Mouse (Mus musculus) gastrocnemius, postnatal 4 days (tissue): ENCODE results near the gene Cacna1d. TPM values are rescaled to one million over a fixed set of nuclear protein-coding genes. Genes with fewer than 3 reads are reported as not detected.

Experiments used
- DNase-seq, 2 experiments: peaks; one replicate each; pipeline ENCODE4 v3.0.0; 2021 to 2022; ENCODE audit warnings: low spot score in 2 of 2, mixed read lengths in 2 of 2
- total RNA-seq, 2 experiments: library from RNA; stranded (reverse); gene quantifications; 2 replicates each; pipeline ENCODE4 v1.2.3; 2021

Gene Cacna1d
- total RNA-seq, 2 experiments from 2014 or later, result 2.5 TPM

DNA sequence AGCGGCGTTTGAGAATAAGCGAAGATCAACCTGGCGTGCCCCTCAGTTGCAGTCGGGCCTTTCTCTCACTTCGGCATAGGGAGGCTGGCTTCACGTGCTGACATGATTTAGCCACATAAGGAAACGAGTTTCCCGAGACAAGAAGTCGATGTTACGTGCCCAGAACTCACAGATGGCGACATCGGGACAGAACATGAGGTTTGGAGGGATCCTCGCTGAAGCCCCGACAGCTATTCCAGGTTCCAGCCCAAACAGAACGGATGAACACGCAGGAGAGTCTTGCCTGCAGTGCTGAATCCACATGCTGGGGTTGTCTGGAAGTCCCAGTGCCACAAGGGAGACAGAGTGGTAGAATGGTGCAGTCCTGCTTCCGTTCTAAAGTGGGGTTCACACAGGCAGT, 452.8 kb downstream of the Cacna1d start:
- no peak for DNase-seq

DNA sequence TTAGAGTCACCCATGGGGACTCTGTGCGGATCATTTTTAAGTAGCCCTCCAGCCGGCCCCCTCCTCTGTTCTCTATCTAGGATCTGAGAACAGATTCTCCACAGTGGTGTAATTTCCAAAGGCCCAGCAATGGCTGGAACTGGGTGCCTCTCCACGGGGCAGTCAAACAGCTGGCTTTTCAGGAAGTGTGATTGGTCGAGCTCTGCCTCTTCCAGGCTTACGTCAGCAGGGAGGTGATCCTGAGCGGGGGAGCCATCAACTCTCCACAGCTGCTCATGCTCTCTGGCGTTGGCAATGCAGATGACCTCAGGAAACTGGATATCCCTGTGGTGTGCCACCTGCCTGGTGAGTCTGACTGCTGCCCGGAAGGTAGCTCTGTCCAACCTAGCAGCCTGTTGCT, 457.9 kb downstream of the Cacna1d start:
- DNase-seq, result no peak

DNA sequence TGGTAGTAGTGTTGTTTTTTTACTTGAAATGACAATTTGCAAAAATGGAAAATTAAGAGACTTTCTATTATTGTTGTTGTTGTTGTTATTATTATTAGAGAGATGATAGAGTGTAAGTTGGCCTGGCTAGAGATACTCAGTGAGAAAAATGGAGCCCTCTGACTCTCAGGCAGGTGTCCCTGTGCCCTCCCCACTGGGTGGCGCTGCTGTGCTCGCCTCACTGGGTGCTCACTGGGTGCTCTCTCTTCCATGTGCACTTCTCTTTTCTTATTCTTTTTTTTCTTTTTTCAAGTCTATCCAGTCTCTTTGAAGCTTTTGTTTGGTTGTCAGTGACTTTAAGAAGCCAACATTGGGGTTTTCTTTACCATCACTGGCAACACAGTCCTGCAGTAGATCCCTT, 463.9 kb downstream of the Cacna1d start:
- no peak for DNase-seq

DNA sequence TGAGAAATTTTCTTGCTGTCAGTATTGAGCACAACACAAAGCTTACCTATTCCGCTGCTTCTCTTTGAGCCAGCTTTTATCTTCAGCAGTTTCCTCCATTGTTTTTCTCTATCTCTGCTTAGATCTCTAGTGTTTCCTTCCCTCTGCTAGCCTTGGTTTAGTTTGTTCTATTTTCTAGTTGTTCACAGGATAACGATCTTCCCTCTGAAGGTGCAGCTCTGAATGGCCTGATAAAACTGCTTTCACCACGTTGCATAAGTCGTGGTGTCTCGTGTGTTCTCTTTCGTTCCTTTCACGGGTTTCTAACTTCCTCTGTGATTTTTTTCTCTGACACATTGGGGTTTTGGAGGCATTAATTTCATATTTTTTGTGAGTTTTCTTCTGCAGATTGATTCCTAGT, 466.9 kb downstream of the Cacna1d start:
- no peak for DNase-seq

DNA sequence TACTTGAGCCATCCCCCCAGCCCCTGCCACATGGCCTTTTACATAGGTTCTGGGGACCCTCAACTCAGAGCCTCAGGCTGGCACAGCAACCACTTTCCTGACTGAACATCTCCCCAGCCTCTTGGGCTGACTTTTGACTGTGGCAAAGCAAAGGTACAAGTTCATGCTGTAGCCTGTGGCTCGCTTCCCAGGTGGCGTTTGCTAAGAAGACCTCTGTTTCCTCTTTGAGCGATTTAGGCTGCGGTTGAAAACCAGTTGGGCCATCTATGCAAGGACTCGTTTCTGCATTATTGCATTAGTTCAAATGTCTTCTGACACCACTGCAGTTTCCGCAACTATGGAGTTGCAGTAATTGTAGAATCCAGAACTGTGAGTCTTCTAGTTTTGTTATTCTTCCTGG, 468.8 kb downstream of the Cacna1d start:
- DNase-seq, result no peak

DNA sequence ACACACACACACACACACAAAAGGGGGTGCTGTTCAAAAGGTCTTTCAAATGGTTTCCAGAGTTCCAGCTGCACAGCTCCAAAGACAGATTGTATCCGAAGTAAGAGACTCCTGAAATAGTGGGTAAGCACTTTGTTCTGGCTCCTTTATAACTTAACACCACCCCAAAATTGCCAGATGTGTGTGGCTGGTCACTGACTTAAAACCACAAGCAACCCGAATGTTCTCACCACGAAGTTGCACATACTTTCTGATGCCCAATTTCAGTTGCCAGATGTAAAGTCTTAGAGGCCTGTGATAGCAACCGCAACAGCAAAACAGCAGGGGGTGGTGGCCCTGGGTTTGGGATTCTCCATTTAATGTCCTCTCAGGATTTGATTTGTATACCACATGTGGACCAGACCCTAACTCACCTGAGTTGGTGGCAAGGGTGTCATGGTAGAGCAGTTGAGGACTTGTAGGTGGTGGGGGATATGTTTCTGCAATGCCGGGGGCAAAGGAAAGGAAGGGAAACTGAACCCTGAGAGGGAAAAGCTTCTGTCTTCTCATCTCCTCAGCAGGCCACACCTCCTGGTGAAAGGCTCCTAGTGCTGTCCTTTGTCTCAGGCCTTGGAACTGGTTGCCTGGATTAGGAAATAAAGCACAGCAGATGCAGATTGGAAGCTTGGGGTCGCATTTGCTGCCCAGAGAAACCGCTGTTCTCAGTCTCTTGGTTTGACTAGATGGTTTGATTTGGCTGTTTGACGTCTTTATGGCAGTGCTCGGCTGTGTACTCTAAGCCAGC, 471.3 kb downstream of the Cacna1d start:
- DNase-seq, result no peak

DNA sequence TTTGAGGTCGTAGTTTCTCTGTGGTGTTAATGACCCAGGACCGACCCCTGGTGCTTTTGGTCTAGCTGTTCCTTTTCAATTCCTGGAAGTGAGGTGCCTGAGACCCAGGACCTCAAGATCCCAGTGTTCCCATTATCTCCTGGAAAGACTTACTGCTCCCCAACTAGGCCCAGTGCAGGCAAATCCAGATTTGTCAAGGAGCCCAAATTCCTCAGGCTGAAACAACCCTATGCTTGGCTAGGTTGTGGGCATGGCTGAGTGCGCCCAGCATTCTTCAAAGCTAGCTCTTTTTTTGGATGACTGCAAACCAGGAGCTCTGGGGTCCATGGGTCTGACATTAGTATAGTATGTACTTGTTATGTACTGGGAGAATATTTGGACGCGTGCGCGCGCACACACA, 471.9 kb downstream of the Cacna1d start:
- DNase-seq, result no peak

DNA sequence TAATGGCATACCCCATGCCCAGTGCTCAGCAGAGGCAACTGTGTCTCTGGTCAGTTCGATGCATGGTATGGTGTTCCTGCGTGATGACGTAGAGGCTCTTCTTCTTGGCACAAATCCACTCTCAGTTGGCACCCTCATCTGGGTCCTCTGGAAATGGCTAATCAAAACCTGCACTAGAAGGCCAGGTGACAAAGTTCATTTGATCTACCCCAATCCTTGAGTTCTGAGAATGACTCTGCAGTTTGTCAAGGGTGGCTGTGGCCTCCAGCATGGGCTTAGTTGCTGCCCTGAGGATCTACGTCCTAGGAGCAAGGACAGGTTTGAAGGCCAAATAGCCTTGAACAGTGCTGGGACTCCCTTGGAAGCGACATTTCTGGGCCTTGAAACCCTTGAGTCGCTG, 472.4 kb downstream of the Cacna1d start:
- no peak for DNase-seq

DNA sequence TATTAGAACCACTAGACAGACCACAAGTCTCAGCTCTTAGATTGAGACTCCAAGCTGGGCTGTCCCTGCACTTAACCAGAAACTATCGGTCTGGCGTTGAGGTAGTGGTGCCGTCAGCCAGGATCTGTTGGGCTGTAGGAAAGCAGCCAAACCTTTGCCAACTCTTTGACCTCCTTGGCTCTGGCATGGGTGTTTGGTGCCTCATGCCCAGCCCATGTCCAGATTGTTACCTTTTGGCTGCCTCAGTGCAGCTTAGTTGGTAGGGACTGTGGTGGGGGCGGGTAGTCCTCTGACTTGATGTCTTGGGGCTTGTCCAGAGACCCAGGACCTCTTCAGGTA, 472.8 kb downstream of the Cacna1d start:
- DNase-seq, result no peak

DNA sequence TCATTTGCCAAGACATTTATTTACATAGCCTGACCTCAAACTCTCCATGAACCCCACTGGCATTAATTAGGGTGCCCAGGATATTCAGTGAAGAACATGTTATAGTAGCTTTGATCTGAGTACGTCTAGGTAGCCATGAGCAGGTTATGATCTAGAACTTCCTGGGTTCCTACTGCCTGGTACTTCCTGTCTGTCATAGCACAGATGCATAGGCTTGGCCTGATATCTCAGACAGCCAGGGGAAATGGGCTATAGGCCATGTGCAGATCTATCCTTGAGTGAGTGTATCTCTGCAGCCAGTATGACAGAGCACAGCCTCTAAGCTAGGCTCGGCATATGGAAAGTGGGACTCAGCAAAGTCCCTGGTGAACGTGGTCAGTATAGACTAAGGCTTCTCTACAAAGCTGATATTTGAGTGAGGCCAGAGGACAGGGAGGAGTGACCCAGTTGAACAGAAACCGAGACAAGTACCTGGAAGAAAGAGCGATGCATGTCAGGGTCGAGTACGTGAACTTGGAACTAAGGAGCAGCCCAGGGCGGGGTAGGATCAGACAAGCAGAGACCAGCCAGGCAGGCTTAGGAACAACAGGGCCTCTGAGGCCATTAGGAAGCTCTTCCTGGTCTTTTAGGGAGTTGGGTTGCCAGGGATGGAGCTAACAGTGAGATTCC, 473.3 kb downstream of the Cacna1d start:
- no peak for DNase-seq

DNA sequence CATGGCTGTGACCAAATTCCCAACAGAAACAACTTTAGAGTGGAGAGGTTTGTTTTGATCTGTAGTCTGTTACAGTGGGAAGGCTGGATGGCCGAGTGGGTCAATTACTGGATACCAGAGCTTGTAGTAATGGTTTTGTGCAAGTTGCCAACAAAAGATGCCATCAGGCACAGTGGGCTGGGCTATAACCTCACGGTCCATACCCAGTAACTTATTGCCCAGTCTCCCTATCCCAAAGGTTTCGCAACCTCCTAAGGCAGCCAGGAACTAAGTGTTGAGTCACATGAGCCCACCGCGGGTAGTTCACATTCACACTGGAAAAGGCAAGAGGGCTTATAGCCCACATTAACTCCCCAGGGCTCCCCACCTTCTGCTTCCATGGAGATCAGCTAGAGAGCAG, 474.6 kb downstream of the Cacna1d start:
- DNase-seq, result no peak

DNA sequence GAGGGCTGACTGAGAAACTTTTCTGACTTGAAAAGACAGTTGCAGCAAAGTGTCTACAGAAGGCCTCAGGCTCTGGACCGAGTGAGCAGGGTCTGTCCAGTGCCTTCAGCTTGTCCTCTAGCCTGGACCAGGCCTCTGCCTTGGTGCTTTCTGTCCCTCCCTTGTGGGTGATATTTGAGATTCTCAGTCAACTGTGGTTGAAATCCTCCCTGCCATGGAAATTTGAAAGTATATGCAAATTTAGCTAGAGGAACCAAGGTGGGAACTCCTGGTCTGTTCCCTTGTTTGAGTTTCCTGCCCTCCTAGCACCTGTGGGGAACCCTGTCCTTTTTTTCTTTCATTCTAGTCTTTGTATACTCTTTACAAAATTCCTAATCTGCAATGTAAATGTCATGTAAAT, 476.2 kb downstream of the Cacna1d start:
- DNase-seq, result no peak

DNA sequence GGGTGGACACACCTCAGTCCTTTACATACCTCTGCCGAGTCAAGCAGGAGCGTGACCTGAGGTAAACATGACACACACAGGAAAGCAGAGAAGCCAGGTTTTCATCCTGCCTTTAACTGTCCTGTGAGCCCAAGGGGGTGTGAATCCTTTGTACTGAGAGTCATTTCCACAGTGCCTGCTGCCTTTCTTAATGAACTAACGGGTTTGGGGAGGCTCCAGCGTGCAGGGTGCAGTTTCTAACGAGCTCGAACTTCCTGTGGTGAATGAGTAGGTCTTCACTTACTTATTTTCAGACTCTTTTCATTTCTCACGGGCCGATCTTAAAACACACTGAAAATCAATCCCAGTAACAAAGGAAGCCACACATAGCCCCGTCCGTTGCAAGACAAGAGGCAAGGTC, 476.8 kb downstream of the Cacna1d start:
- no peak for DNase-seq

DNA sequence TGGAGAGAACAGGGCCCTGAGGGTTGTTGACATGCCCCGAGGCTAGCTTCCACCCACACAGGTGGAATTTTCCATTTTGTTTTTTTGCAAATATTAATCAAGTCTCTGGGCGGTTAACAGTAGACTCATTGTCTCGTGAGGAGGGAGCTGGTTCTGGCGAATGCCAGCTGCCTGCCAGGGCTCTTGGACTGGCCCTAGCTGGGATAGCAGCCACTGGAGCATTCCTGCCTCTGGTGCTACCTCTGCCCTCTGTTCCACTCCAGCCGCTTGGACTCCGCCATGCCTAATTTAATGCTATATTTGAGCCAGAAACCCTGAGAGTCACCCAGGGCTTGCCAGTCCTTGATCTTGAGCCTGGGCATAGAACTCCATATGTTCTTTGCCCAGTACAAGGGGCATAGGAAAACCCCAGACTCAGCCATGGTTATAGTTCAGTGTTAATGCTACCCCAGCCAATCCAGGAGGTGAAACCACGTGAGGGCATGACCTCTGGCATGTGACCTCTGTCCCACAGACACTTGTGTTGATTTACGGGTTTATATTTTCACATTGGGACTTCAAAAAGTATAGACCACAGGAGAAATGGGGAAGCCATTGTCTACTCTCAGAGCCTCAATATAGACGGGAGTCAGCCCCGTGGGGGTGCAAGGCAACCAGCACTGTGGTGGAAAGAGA, 479.2 kb downstream of the Cacna1d start:
- no peak for DNase-seq

DNA sequence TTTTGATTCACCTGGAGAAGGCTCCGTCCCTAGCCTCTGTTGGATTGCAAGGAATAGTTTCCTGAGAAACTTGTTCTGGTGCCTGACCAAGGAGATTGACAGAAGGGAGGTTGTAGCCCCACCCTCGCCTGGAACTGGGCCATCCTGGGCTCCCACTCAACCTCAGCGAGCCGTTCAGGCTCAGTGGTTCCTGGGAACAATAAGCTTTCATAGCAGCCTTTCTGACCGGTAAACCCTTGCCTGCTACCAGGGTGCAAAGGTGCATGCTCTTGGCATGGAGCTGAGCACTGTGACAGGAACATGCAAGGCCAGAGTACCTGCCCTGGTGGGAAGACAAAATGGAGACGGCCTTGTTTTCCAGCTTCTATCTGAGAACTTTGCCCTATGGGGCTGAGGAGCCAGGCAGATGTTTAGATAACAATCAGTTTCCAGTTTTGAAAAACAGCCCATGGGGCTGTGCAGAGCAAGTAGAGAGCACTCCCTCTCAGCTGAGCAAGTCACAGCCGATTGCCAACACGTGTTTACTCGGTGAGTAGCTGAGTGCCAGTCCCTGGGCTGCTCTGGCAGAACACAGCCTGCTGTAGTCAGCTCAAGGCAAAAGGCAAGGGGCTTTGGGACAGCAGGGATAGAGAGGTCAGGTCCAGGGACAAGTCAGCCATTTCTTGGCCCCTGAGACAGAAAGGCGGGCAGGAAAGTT, 481.2 kb downstream of the Cacna1d start:
- peak; percentile 42 to 63 for DNase-seq

DNA sequence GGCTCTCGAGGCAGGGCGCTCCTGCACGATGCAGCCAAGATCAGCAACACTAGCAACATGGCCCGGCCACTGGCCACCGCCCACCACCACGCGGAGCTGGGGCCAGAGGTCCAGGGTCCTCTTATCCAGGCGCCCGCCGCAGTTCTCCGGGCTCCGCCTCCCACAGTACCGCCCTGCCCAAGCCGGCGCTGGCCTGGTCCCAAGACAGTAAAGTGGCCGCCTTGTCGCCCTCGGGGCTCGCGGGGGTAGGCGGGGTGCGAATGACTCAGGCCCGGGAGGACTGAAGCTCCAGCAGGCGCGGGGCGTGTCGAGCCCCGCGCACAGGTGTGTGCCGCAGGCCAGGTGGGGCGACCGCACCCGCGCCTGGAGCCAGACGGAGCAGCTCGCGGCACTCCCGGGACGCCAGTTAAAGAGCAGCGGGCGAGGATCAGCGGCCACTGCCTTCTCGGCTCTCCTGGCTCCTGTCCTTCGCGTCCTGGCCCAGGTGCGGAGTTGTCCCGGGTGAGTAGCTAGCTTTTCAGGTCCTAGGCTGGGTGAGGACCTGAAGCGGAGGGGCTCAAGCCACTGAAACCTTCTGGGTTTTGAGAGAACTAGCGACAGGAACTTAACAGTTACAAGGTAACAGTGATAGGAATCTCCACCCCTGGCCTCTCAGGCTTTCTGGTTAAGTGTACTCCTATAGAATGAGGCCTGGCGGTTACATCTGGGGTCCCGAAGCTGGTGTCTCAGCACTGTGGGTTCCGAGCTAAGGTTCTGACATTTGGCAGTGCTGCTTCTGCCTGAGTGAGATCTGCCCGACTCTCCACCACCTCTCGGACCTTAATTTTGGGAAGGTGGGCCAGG, 482.3 kb downstream of the Cacna1d start, which contains the start of the genes Il17rb and Chdh:
Gene Il17rb, minus strand, starts transcription at position 164 of the 843 bp plus-strand sequence.
Gene Chdh, plus strand, starts transcription at position 291 of the 843 bp plus-strand sequence.
- DNase-seq, result peak; percentile 43 to 57

DNA sequence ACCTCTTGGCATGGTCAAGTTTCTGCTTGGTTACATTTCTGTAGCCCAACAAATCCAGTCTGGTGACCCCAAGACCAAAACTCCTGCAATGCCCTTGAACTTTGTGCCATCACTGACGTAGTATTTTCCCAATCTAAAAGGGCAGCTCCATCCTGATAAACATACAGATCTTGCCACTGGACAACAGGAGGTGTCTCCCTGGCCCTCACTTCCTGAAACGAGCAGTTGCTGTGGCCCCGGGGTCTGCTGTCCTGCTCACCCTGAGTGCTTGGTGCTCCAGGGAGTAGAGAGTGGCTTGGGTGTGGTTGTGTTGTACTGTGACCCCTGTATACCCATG, 491.8 kb downstream of the Cacna1d start:
- no peak for DNase-seq

DNA sequence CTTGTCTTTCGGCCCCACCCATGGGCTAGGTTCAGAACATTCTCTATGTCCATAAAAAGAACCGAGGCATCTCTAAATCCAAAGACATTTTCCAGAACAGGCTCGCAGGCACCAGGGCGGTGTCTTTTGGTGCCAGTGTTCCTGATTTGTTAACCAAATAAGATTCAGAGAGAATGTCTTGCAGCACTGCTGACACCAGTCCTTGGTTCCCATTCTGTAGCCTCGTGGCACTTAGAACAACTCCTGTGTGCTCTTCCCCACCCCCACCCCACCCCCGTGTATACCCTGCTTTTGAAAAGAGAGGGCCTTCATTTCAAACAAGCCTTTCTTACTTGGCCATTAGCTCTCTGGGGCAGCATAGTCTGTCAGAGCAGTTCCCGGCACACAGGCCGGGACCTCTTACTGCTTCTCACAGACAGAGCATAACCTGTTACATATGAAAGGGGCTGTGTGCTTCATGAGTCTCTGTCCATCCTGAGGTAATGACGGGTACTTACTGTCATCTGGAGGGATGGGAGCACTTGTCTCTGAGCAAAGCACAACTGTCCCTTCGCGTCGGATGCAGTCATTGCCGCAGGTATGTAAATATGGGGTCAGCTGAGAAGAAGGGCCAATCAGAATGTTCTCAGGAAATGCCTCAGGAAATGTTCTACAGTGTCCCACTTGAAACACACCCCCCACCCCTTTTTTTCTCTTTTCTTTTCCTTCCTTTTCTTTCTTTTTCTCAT, 492.3 kb downstream of the Cacna1d start:
- no peak for DNase-seq

DNA sequence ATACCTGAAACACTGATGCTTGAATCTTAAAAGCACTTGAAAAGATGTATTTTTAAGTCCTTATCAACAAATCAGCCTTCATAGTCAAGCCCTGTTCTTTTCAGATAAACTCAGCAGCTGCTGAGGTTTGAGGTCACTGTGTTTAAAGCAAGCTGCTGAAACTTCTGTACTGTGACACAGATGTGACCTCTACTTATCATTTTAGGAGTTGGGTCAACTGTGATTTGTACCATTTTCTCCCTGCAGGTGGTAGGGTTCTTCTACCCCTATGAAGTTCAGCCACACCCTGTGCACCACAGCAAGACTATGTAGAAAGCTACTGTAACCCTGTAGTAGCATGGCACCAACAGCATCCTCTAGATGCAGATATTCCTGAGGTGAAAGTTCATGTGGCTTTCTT, 493.9 kb downstream of the Cacna1d start:
- no peak for DNase-seq
